Mouse (Mus musculus) liver, adult 2 months (tissue): ENCODE data around the gene Pld1. TPM values are rescaled to one million over a fixed set of nuclear protein-coding genes. Genes with fewer than 3 reads are reported as not detected.
A peak's percentile ranks its signal among the peaks of the same experiment; 100 is the strongest.

ENCODE experiments used
- DNase-seq: peaks from one replicate; pipeline ENCODE4 v3.0.0-alpha.2; 2011; ENCODE audit warnings: low read depth, low spot score; ENCODE audit errors: extremely low read depth
- H3K27ac ChIP-seq: fragments of 200-500 bp; replicated peaks from 2 replicates; pipeline ENCODE4 v1.5.1; 2012; ENCODE audit warnings: low read depth, mild to moderate bottlenecking, control low read depth, inconsistent platforms, low read length; ENCODE audit not compliant: insufficient read depth
- H3K27me3 ChIP-seq: fragments of 200-500 bp; 2 replicates; pipeline ENCODE4 v1.6.1; 2012; ENCODE audit warnings: mild to moderate bottlenecking, moderate library complexity, low read length, inconsistent platforms; ENCODE audit not compliant: control insufficient read depth, insufficient read depth
- H3K36me3 ChIP-seq: fragments of 200-500 bp; 2 replicates; pipeline ENCODE4 v1.6.1; 2012; ENCODE audit warnings: low read length, inconsistent platforms; ENCODE audit not compliant: control insufficient read depth, insufficient read depth
- H3K4me1 ChIP-seq: fragments of 200-500 bp; 2 replicates; pipeline ENCODE4 v1.6.1; 2011; ENCODE audit warnings: low read length; ENCODE audit not compliant: control insufficient read depth, insufficient read depth
- H3K4me3 ChIP-seq: fragments of 200-500 bp; 2 replicates; pipeline ENCODE4 v1.5.1; 2011; ENCODE audit warnings: low read depth, mild to moderate bottlenecking, control low read depth, low read length, moderate library complexity; ENCODE audit not compliant: insufficient read depth
- H3K79me2 ChIP-seq: fragments of 200-500 bp; 2 replicates; pipeline ENCODE4 v1.6.1; 2012; ENCODE audit warnings: inconsistent platforms, mild to moderate bottlenecking, low read length, moderate library complexity; ENCODE audit not compliant: control insufficient read depth, insufficient read depth
- H3K9ac ChIP-seq: fragments of 200-500 bp; 2 replicates; pipeline ENCODE4 v1.6.1; 2012; ENCODE audit warnings: low read depth, mild to moderate bottlenecking, control low read depth, inconsistent platforms, low read length
- CTCF ChIP-seq: fragments of 200-500 bp; IDR thresholded peaks from 2 replicates; pipeline ENCODE4 v1.5.1; 2011; ENCODE audit warnings: low read depth, low read length, control low read depth
- POLR2A ChIP-seq: fragments of 200-500 bp; IDR thresholded peaks from 2 replicates; pipeline ENCODE4 v1.6.1; 2011; ENCODE audit warnings: low read length, control low read depth; ENCODE audit not compliant: insufficient read depth; ENCODE audit errors: extremely low read depth
- WGBS: fragments of 180-500 bp; shearing (Covaris S2); methylation state at CpG from one replicate; pipeline ENCODE4 v1.1.7; 2018; 5-methylcytosine and 5-hydroxymethylcytosine counted together
- polyA plus RNA-seq: library from polyadenylated mRNA; depleted of rRNA; stranded (reverse); fragments of >200 nt; gene quantifications from 2 replicates; pipeline ENCODE4 v1.2.3, GENCODE M21; 2012
- total RNA-seq: library from RNA; depleted of rRNA; stranded (reverse); fragments of >200 nt; gene quantifications from 2 replicates; pipeline ENCODE4 v1.2.3, GENCODE M21; 2014

The Pld1 gene
- total and polyA plus RNA-seq, 2 experiments, result 1.9 to 8.4 TPM

DNA sequence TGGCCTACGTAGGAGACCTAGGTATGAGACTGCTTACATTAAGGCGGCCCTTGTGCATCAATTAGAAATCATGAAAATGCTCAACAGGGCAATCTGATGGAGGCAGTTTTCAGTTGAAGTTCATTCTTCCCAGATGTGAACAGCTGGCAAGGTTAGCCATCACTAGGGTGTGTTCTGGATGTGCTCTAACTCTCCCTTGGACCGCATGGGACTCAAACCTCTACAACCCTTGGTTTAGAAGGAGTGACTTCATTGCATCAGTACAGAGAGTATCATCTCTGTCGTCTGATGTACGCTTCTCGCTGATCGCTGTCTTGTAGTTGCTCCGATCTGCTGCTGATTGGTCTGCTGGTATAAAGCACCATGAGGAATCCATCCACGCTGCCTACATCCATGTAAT lies 157.0 kb downstream of the Pld1 start:
- H3K36me3 ChIP-seq, result peaks cover 17% of the 10 kb centered on the region
- H3K4me3 ChIP-seq, result no peak overlapping the region
- TF ChIP-seq CTCF, result no peak
- DNase-seq, result no peak
- over 99% methylated on average over 9 of the region's 9 CpGs for WGBS
- no peak overlapping the region for H3K9ac ChIP-seq
- H3K4me1 ChIP-seq, result no peaks in the 10 kb centered on the region
- H3K79me2 ChIP-seq, result no peaks in the 10 kb centered on the region
- H3K27me3 ChIP-seq, result no peaks in the 10 kb centered on the region
- no peak overlapping the region for H3K27ac ChIP-seq

DNA sequence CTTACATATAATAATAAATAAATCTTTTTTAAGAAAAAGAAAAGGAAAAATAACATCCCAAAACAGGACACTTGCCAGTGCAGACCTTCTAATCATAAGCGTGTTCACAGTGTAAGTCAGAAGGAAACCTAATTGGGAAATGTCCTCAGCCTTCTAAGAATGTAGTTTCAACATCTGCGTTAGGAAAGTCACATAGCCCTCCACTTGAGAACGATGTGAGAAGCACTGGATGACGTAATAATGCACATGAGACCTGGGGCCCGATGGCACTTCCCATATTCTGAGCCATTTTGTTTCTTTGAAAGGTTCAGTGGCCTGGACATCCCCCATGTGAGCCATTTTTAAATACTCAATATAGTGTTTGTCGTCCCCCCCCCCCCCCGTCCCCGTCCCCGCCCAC lies 160.7 kb downstream of the Pld1 start:
- Histone ChIP-seq H3K27me3 (no peaks in the 10 kb centered on the region), H3K79me2 (no peaks in the 10 kb centered on the region), H3K27ac (no peak overlapping the region), H3K36me3 (peaks cover 14% of the 10 kb centered on the region; the same call in 1 of the 2 replicates), H3K4me1 (no peaks in the 10 kb centered on the region), H3K9ac (no peak overlapping the region), H3K4me3 (no peak overlapping the region)
- no peak for DNase-seq
- 83% methylated on average over 9 of the region's 9 CpGs for WGBS
- no peak for TF ChIP-seq CTCF

DNA sequence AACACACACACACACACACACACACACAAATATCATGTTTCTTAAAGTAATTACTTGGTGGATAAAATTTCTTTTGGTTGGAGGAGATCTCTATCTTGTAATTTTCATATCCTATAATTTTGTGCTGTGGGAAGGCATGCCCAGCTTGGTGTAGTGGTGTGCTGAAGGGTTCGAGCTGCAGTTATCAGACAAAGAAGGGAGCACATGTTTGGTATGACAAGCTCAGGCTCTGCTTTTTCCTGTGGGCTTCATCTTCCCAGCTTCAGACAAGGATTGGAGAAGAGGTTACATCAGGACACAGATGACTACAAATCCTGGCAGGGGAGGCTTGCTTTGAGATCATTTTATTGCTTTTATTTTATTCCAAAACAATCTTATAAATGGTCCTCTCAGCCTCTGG lies 166.5 kb downstream of the Pld1 start:
- DNase-seq, result no peak
- Histone ChIP-seq H3K27ac (no peak overlapping the region), H3K4me1 (0 out of 2 replicates have a peak, but pooled peaks cover 3% of the 10 kb centered on the region), H3K27me3 (no peaks in the 10 kb centered on the region), H3K79me2 (no peaks in the 10 kb centered on the region), H3K4me3 (no peak overlapping the region), H3K36me3 (peaks cover 9% of the 10 kb centered on the region; the same call in 1 of the 2 replicates), H3K9ac (no peak overlapping the region)
- 77% methylated on average over 1 of the region's 1 CpGs for WGBS
- no peak for TF ChIP-seq POLR2A
- TF ChIP-seq CTCF, result no peak

DNA sequence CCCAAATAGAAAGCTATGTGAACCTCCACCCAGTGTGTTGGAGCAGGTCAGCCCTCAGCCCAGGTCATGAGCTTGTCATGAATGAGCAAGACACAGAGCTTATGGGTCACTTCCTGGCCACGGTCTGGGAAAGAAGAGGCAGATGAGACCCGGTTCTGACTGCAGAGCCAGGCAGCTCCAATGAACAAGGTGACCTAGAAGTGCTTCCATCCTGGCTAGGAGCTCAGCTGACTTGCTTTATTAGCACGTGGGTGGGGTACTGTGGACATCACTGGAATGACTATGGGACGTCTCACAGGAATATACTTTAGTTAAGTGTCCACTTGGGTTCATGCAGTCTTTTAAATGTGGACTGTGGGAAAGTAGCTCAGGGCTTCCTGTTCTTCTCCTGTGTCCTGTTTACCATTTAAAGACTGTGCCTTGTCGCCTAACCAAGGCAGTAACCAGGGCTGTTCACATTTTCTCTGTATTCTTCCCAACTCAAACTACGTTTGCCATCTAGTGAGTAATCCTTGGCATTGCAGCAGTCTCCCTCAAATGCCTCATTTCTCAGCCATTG lies 169.0 kb downstream of the Pld1 start:
- WGBS, result 57% methylated on average over 6 of the region's 6 CpGs
- H3K27me3 ChIP-seq, result no peaks in the 10 kb centered on the region
- TF ChIP-seq POLR2A (no peak), CTCF (no peak)
- DNase-seq, result peak; percentile 20
- H3K9ac ChIP-seq, result no peak overlapping the region
- H3K27ac ChIP-seq, result no peak overlapping the region
- H3K4me3 ChIP-seq, result no peak overlapping the region
- H3K36me3 ChIP-seq, result peaks cover 8% of the 10 kb centered on the region; the same call in 1 of the 2 replicates
- H3K79me2 ChIP-seq, result no peaks in the 10 kb centered on the region
- H3K4me1 ChIP-seq, result peaks cover 6% of the 10 kb centered on the region; the same call in 1 of the 2 replicates

DNA sequence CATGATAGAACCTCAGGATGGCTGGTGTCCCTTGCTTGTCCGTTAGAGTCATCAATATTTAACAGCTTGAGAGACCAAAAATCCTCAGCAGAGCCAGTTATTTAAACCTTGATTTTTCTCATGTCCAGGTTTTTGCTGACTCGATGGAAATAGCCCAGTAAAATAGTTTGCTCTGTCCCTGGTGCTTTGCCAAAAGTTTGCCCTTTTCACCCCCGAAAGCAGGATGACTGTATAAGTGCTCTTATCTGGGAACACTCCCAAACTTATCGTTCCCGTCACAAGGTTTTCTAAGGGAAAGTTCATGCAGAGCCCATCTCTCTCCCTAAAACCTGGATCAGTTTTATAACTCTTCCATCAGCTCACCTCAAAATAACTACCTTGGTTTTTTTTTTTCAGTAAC lies 173.0 kb downstream of the Pld1 start:
- no peak overlapping the region for H3K27ac ChIP-seq

DNA sequence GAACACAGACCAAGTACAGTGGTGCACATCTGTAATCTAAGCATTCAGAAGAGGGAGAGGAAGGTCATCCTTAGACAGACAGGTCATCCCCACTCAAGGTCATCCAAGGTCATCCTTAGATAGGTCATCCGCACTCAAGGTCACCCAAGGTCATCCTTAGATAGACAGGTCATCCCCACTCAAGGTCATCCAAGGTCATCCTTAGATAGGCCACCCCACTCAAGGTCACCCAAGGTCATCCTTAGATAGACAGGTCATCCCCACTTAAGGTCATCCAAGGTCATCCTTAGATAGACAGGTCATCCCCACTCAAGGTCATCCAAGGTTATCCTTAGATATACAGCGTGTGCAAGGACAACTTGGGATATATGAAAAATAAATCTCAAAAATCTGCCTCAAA lies 175.4 kb downstream of the Pld1 start:
- no peaks in the 10 kb centered on the region for H3K27me3 ChIP-seq
- H3K27ac ChIP-seq, result no peak overlapping the region
- WGBS, result 88% methylated on average over 2 of the region's 2 CpGs
- no peak overlapping the region for H3K4me3 ChIP-seq
- H3K36me3 ChIP-seq, result peaks cover 12% of the 10 kb centered on the region; the same call in 1 of the 2 replicates
- TF ChIP-seq POLR2A (no peak), CTCF (no peak)
- H3K9ac ChIP-seq, result no peak overlapping the region
- peaks cover 4% of the 10 kb centered on the region; the same call in 1 of the 2 replicates for H3K4me1 ChIP-seq
- DNase-seq, result no peak
- H3K79me2 ChIP-seq, result no peaks in the 10 kb centered on the region

More for the DNA sequence above, 173.0 kb downstream of the Pld1 start:
- Histone ChIP-seq H3K79me2 (no peaks in the 10 kb centered on the region), H3K4me3 (no peak overlapping the region), H3K27me3 (no peaks in the 10 kb centered on the region), H3K36me3 (peaks cover 12% of the 10 kb centered on the region; the same call in 1 of the 2 replicates), H3K9ac (no peak overlapping the region), H3K4me1 (peaks cover 6% of the 10 kb centered on the region; the same call in 1 of the 2 replicates)
- DNase-seq, result peak; percentile 78
- WGBS, result 7% methylated on average over 5 of the region's 5 CpGs
- TF ChIP-seq CTCF (no peak), POLR2A (no peak)
